Mouse (Mus musculus): ENCODE measurements around the gene Slc38a6.

DNA sequence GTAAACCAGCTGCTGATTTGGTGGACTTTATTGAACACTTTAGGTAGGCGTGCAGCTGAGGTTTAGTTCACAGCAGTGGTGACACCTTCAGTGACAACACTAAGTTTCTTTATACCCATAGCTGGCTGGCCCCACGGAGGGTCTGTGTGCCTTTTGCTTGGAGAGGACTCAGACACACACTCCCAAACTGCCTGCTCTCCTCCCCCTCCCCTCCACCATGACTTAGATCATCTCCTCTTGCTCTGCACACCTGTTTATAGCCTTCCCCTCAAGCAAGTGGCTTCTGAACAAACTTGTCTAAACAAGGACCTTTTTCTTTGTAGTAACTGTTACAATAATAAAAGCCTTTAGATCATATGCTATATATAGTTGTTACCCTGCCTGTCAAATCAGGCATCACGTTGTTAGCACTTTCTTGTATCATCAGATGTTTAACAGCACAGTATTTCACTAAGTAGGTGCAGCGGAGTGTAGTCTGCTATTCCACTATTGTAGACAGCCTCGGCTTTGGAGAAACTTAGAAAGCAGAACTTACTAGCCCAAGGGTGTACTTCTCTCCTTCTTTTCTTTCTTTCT lies 115.6 kb downstream of the Slc38a6 start:
- TF ChIP-seq EP300 (IDR thresholded peaks at IDR 0.05; ENCODE audit: low read depth) (no peak), CTCF (IDR thresholded peaks at IDR 0.05; ENCODE audit: low read depth) (no peak)

Measured in heart, postnatal 0 days (tissue).